Mouse (Mus musculus) liver, adult 2 months (tissue): ENCODE data around the gene Micu1.

ENCODE experiments used
- CTCF ChIP-seq: fragments of 200-500 bp; IDR thresholded peaks from 2 replicates; pipeline ENCODE4 v1.5.1; 2011; ENCODE audit warnings: low read depth, low read length, control low read depth
- POLR2A ChIP-seq: fragments of 200-500 bp; IDR thresholded peaks from 2 replicates; pipeline ENCODE4 v1.6.1; 2011; ENCODE audit warnings: low read length, control low read depth; ENCODE audit not compliant: insufficient read depth; ENCODE audit errors: extremely low read depth

DNA sequence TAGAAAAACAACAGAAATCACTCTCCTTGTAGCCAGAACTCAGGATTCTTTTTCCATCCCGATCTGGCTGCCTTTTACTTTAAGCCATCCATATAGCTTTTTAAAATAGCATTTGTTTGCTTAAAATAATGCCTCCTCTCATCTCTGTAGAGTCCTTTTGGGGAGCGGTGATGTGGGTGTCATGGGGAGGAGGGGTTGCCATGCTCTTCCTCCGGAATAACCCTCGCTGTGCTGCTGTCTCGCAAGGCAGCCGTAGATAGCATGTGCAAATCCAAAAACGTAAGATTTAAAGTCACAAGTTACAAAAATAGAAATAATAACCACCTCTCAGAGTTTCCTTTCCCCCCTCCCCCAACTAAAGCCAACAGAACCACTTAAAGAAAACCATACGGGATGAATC is 139.2 kb downstream of the Micu1 start:
- TF ChIP-seq POLR2A: no peak
- no peak for TF ChIP-seq CTCF
